Mouse (Mus musculus): ENCODE results near the gene Elovl2.
"Not testable (repeated sequence)": the region's sequence is repeated elsewhere in the genome, so short reads cannot be mapped to it uniquely, and the experiment has no call there.

Gene Elovl2

DNA sequence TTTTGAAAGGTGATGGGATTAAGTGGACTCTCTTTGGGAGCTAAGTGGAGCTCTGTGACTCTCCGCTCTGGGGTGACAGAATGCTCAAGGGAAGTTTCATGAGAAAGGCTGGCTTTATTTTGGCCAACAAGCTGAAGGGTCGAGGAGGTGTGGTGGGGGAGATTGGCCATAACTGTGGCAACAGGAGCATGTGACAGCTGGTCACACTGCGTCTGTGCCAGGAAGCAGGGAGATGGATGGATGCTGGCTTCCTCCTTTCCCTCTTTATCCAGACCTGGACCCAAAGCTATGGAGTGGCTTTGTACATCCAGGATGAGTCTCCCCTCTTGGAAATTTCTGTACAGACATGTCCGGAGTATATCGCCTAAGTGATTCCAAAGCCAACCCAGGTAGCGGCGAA lies 13.0 kb upstream of the Elovl2 start:
- DNase-seq (ENCODE audit: low read depth) = no peak

DNA sequence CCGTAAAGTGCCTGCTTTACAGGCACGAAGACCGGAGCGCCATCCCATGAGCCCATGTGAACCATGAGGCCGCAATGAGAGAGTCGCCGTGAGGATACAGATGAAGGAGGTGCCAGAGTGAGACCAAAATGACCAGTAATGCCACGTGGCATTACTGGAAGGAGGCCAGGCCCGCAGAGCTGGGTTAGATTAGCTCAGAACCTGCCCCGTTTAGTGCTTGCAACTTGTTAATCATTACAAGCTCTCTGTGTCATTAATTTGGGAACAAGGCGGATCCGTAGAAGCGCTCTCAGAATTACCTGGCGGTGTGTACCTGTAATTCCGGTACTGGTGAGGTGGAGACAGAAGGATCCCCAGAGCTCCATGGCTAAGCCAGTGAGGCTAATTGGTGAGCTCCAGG lies 12.0 kb upstream of the Elovl2 start:
- no peak for DNase-seq (ENCODE audit: low read depth)

DNA sequence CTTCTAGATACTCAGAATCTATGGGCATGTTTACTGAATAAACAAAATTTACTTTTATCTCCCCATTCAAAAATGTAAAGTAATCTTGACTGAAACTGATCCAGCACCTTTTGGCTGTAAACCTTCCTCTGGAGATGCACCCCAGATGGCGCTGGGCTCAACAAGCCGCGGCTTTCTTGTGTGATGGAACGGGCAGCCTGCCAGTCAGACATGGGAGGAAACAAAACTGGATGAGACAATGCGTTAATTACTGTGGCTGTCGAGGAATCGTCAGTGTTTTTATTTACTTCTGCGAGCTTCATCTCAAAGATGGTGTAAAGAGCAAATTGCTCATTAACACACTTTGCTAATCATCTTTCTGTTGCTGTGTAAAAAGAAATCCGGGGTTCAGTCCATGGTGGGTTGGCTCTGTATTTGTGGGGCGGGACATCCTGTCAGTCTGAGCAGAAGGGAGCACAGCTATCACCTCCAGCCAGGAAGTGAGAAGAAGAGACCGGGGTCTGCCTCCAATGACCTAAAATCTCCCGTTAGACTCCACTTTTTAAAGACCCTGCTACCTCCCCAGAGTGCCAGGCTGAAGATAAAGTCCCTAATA lies 11.3 kb upstream of the Elovl2 start:
- no peak for DNase-seq (ENCODE audit: low read depth)

- peak; percentile 28 for DNase-seq (ENCODE audit: low read depth)
These were observed 10.1 kb upstream of the Elovl2 start for GRCm38 (mm10) chr13:41230256-41230655.

DNA sequence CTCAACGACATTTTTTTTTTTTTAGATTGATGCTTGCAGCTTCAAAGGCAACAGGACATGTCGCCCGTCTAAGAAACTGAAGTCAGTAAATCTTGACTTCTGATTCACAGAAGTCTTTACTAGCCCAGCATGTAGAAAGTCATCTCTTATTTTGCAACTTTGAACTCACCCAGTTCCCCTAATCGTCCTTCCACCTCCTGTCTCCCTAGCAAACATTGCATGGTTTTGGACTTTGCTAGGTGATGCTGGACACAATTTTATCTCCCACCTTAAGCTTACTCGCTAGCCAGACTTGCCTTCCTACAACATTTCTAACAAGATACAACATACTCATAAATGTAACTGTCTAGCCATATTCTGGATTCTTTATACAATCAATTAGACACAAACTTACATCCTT lies 7.9 kb upstream of the Elovl2 start:
- no peak for DNase-seq (ENCODE audit: low read depth)

DNA sequence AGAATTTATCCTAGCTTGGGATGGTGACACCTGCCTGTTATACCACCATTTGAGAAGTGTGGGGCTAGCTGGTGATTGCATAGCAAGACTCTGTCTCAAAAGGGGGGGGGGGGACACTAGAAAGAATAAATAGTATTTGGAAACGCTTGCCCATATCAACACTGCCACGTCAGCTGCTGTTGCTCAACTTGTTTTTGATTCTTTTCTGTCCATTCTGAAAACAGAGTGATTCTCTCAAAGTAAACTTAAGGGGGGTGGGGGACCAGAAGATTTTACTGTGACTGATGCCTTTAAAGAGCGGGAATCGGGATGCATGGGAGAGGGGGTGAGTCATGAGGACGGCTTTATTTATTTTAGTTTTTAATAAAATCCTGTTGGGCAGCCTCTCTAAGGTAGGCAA lies 6.3 kb upstream of the Elovl2 start:
- DNase-seq (ENCODE audit: low read depth) = no peak

DNA sequence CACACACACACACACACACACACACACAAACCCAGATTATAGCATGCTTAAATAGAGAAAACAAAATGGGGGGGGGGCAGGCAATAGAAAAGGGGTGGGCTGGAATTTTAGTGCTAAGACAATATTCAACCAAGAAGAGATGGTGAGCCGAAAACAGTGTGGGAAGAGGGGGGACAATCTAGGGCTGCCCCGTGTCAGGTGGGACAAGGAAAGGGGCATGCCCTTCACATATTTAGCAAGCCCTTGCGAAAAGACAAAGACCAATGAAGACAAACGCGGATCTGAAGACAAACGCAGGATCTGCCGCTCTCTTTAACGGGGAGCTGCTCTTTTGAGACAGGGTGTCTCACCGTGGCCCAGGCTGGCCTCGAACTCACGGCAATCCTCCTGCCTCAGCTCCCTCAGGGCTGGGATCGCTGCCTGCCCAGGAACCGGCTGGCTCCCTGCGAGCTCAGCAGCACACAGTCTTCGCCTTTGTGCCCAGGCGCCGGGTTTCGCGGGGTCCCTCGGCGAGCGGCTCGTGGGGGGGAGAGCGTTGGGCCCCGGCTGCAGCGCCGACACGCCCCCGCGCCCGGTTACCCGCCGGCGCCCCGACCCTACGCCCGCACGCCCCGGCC lies 410 bp downstream of the Elovl2 start:
- DNase-seq (ENCODE audit: low read depth) = peak; percentile 9

DNA sequence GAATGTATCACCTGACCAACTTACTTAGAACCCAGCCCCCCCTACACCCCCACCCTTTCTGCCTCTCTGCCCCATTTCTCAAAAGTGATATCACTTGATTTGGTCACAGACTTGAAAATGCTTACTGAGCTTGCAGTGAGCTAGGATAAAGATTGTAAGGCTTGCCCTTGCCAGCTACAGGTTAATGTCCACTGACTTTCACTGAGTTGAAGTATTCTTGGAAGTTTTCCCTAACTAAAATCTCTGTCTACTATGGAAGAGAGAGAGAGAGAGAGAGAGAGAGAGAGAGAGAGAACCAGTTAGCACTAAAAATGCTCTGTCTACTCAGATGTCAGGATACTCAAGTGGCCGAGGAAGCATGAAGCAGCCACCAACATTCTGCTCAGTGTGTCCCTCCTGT lies 1.1 kb downstream of the Elovl2 start:
- no peak for DNase-seq (ENCODE audit: low read depth)

- DNase-seq (ENCODE audit: low read depth) = no peak
These were observed 4.0 kb downstream of the Elovl2 start for GRCm38 (mm10) chr13:41216236-41216635.

- DNase-seq (ENCODE audit: low read depth) = no peak
These were observed 4.5 kb downstream of the Elovl2 start for GRCm38 (mm10) chr13:41215669-41216068.

DNA sequence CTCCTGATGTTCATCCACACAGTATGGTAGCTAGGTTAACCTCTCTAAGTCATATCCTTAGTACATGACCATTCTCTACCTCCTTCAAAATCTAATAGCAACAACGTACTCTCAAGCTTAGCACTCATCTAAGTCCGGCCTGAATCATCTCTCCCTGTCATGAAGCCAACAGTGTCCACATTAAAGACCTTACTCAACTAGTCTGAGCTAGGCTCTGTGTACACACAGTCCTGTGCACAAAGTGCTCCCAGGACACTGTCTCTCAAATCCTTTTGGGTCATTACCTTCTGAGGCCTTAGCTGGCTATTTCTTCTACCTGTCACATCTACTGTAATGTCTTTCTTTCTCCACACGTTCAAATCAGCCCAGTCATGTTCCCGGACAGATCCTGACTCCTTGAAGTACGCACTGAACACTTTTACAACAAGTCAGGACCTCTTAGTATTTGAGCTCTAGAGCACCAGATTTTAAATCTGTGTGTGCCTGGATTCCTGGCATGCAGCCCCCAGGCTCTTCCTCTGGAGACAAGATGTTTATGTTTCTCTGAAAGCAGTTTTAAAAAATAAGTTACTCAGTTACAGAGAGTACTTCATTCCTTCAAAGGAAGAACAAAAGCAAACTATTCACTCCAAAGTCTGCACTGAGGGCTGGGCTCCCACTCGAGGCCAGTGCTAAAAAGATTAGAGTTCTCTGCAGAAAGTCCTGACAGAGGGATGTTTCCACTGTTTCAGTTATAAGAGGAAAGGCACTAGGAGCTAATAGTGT lies 7.5 kb downstream of the Elovl2 start:
- DNase-seq (ENCODE audit: low read depth) = no peak

GRCm38 (mm10) chr13:41211276-41211675 lies 8.9 kb downstream of the Elovl2 start:
- DNase-seq (ENCODE audit: low read depth) = no peak

DNA sequence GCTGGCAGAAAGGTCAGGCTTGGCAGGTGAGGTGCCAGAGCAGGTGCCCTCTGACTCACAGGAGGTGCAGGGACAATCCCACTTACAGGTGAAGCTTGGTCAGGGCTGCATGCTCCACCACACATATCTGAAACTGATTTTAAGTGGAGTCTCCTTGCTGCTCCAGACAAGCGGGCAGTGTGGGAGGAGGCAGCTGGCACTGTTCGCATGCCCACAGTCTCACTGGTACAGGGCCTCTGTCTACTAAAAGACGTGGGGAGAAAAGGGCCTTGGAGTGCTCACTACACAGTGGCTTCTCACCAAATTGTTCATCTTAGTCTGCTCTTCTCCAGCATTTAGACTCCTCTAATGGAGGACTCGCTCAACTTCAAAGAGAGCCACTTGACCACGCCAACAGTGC lies 14.0 kb downstream of the Elovl2 start:
- DNase-seq (ENCODE audit: low read depth) = no peak

- DNase-seq (ENCODE audit: low read depth) = not testable (repeated sequence)
These were observed 14.6 kb downstream of the Elovl2 start for GRCm38 (mm10) chr13:41205568-41205967.

GRCm38 (mm10) chr13:41203691-41204090 lies 16.5 kb downstream of the Elovl2 start:
- no peak for DNase-seq (ENCODE audit: low read depth)

GRCm38 (mm10) chr13:41203289-41203688 lies 16.9 kb downstream of the Elovl2 start:
- DNase-seq (ENCODE audit: low read depth) = no peak

GRCm38 (mm10) chr13:41200861-41201260 lies 19.3 kb downstream of the Elovl2 start:
- no peak for DNase-seq (ENCODE audit: low read depth)

- no peak for DNase-seq (ENCODE audit: low read depth)
These were observed 24.4 kb downstream of the Elovl2 start for GRCm38 (mm10) chr13:41195640-41196333.

DNA sequence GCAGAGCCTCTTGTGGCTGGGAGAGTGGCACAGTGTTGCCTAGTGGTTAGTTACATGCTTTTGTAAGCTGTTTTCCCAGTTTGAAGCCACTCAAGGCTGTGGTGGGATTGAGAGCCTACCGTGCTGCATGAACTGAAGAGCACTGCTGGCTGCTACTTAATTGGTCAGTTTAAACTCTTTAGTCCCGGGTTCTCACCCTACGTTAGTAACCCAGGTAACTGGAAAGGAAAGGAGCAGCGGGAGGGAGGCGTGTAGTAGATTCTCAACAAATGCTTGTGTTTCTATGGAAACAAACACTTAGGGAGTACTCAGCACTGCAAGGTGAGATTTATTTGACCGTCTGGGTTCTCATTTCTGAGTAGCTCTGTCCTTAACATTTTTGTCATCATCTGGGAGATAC lies 32.3 kb downstream of the Elovl2 start:
- no peak for DNase-seq (ENCODE audit: low read depth)

- DNase-seq (ENCODE audit: low read depth) = no peak
These were observed 61.8 kb downstream of the Elovl2 start for GRCm38 (mm10) chr13:41158426-41158825.

DNA sequence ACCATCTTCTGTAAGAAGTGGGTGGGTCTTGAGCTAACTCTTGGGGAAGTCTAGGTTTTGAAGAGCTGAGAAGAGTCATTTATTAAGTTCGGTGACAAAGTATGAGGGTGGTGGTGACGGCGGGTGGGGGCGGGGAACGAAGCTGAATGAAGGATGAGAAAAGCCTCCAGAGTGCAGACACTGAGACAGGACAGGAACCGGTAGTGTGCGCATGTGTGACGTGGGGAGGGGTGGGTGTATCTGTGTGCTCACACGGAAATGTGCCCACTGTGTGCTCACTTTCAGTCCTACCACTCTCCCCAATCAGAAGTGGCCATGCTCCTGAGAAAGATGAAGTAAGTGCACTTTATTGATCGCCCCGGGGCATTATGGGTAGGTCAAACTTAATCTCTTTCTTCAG lies 67.1 kb downstream of the Elovl2 start:
- no peak for DNase-seq (ENCODE audit: low read depth)

DNA sequence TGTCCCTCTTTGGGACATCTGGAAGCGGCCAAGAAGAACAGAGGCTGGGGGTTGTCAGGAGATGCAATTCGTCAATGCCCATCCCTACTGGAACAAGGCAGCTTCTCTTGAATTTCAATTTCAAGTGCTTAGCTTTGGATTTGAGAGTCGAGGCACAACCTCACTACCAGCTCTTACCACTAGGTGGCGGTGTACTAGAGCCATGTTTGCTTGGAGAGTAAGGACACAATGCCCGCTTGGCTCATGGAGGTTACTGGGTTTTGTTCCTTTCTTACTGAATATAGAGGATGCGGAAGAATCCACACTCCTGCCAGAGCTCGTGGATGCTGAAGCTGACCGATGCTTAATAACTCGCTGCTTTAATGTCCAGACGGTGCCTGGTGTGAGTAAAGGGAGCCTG lies 73.9 kb downstream of the Elovl2 start:
- DNase-seq (ENCODE audit: low read depth) = peak; percentile 39

GRCm38 (mm10) chr13:41145433-41145970 lies 74.7 kb downstream of the Elovl2 start:
- no peak for DNase-seq (ENCODE audit: low read depth)
